Mouse (Mus musculus): Measurements from ENCODE around the gene Olfr1008.
A peak's percentile ranks its signal among the peaks of the same experiment; 100 is the strongest.
"Not testable (repeated sequence)": the region's sequence is repeated elsewhere in the genome, so short reads cannot be mapped to it uniquely, and the experiment has no call there.

Gene Olfr1008

GRCm38 (mm10) chr2:85689131-85689530 is at the start of gene Olfr1008:
TSS of gene Olfr1008 (plus strand) at chr2:85689431.
- no peak for DNase-seq (ENCODE audit: low read depth, low spot score)

- DNase-seq (ENCODE audit: low read depth, low spot score): no peak
Observed at GRCm38 (mm10) chr2:85650604-85651003, 38.6 kb upstream of the Olfr1008 start, which contains the start of gene Olfr1002. TSS of gene Olfr1002 (minus strand) at chr2:85650704.

- not testable (repeated sequence) for DNase-seq (ENCODE audit: low read depth, low spot score)
Observed at GRCm38 (mm10) chr2:85664355-85664754, 24.9 kb upstream of the Olfr1008 start, which contains the start of gene Olfr154. TSS of gene Olfr154 (minus strand) at chr2:85664455.

- no peak for DNase-seq (ENCODE audit: low read depth, low spot score)
Observed at GRCm38 (mm10) chr2:85678667-85679066, 10.6 kb upstream of the Olfr1008 start, which contains the start of gene Olfr1006. TSS of gene Olfr1006 (minus strand) at chr2:85678767.

GRCm38 (mm10) chr2:85710680-85711079 is 21.4 kb downstream of the Olfr1008 start:
- DNase-seq (ENCODE audit: low read depth, low spot score): not testable (repeated sequence)

DNA sequence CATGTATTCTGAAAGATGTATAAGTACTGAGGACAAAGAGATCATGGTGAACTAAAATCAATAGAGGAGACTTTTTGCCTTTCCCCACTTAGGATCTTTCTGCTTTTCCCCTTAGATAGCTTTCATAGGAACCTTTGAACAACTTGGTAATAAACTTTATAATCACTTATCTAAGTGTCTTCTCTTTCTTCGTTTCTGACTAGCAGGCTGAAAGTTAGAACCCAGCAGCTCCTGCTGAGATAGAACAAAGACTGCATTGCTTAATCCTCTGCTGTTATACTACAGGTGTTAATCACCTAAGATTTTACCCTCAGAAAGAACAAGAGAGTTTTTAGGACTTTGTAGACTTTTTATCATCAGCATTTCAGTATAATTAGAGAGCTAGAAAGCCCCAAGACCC is 21.9 kb downstream of the Olfr1008 start:
- DNase-seq (ENCODE audit: low read depth, low spot score): no peak

DNA sequence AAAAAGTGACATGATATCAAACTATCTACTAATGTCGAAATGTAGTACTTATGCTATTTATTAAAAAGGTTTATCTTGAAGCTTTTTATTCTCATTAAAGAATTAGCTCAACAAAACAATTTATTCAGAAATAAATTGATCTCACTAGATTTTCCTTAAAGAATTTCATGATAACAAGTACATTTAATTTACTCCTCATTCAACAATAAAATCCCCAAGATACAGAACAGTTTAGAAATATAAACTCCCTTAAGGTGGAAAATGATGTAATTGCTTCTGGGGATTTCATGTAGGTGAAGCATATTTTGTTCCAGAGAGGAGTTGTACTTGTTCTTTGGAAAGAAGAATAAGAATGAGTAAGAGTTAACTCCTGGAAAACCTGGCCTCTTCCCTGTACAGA is 25.9 kb downstream of the Olfr1008 start, which contains the start of gene Olfr1009:
Olfr1009 (plus strand) TSS at position 301 of the 400 bp plus-strand sequence.
- no peak for DNase-seq (ENCODE audit: low read depth, low spot score)

GRCm38 (mm10) chr2:85725793-85726192 is 36.6 kb downstream of the Olfr1008 start:
- peak; percentile 11 for DNase-seq (ENCODE audit: low read depth, low spot score)

Data from CD4-positive, CD25-positive, alpha-beta regulatory T cell, adult 2 months (primary cell).